9 mouse cellular contexts compared by ENCODE assay signal in genomic region chr14:31663376-31664099, GRCm38 (mm10). TPM values are rescaled to one million over a fixed set of nuclear protein-coding genes. Genes with fewer than 3 reads are reported as not detected.
DNase-seq lines count a peak whose midpoint lies in the region; ATAC-seq lines count a peak whose summit lies in the region.
"Had no signal": no experiment of that assay in that cellular context is flagged by ENCODE, and none has a peak within 500 bp of the region (broad histone marks: within the 10 kb centered on the region; RNA-seq: fewer than 3 reads in every experiment).

No protein-coding gene starts in this region.

- H3K4me3 ChIP-seq in kidney, embryonic 15.5 days (replicated peaks) = no peak overlapping the region
- H3K4me3 ChIP-seq in embryonic facial prominence, embryonic 11.5 days (ENCODE audit: low read depth, low read length) = no peak overlapping the region
- H3K4me3 ChIP-seq in hindbrain, embryonic 12.5 days = no peak overlapping the region
- no peak overlapping the region for H3K4me3 ChIP-seq in midbrain, embryonic 14.5 days (replicated peaks; ENCODE audit: low read depth, low read length)

- no peaks in the 10 kb centered on the region for H3K27me3 ChIP-seq in kidney, embryonic 15.5 days
- no peaks in the 10 kb centered on the region for H3K27me3 ChIP-seq in embryonic facial prominence, embryonic 11.5 days (ENCODE audit: control insufficient read depth, insufficient read depth, low read length)
- H3K27me3 ChIP-seq in hindbrain, embryonic 12.5 days = no peaks in the 10 kb centered on the region
- H3K27me3 ChIP-seq in midbrain, embryonic 14.5 days (ENCODE audit: control insufficient read depth, insufficient read depth, low read length) = no peaks in the 10 kb centered on the region

- ATAC-seq in kidney, embryonic 15.5 days (replicated peaks; ENCODE audit: low FRiP score) = no peak
- ATAC-seq in embryonic facial prominence, embryonic 11.5 days (replicated peaks; ENCODE audit: insufficient number of reproducible peaks, low FRiP score, low TSS enrichment, low read depth) = no peak
- ATAC-seq in hindbrain, embryonic 12.5 days (ENCODE audit: low FRiP score) = no peak
- ATAC-seq in midbrain, embryonic 14.5 days (ENCODE audit: low FRiP score, low TSS enrichment) = no peak

- peaks cover 20% of the 10 kb centered on the region for H3K36me3 ChIP-seq in kidney, embryonic 15.5 days
- no peaks in the 10 kb centered on the region for H3K36me3 ChIP-seq in embryonic facial prominence, embryonic 11.5 days (replicated peaks; ENCODE audit: control insufficient read depth, insufficient read depth, low read depth, low read length)
- 0 out of 2 replicates have a peak, but pooled peaks cover 9% of the 10 kb centered on the region for H3K36me3 ChIP-seq in hindbrain, embryonic 12.5 days
- H3K36me3 ChIP-seq in midbrain, embryonic 14.5 days (ENCODE audit: control insufficient read depth, insufficient read depth, low read length) = peaks cover 5% of the 10 kb centered on the region; the same call in 1 of the 2 replicates

- H3K4me1 ChIP-seq in kidney, embryonic 15.5 days = peaks cover 63% of the 10 kb centered on the region
- H3K4me1 ChIP-seq in embryonic facial prominence, embryonic 11.5 days (ENCODE audit: control insufficient read depth, insufficient read depth, low read length) = peaks cover 14% of the 10 kb centered on the region; the same call in 1 of the 2 replicates
- H3K4me1 ChIP-seq in hindbrain, embryonic 12.5 days = peaks cover 51% of the 10 kb centered on the region
- H3K4me1 ChIP-seq in midbrain, embryonic 14.5 days (ENCODE audit: control insufficient read depth, insufficient read depth, low read length) = peaks cover 17% of the 10 kb centered on the region

- peak overlapping the region; percentile 98 for H3K27ac ChIP-seq in kidney, embryonic 15.5 days
- peak overlapping the region; percentile 95; the same call in 1 of the 2 replicates for H3K27ac ChIP-seq in embryonic facial prominence, embryonic 11.5 days (replicated peaks; ENCODE audit: low read depth, low read length)
- H3K27ac ChIP-seq in hindbrain, embryonic 12.5 days = peak overlapping the region; percentile 97
- H3K27ac ChIP-seq in midbrain, embryonic 14.5 days (replicated peaks; ENCODE audit: low read depth, low read length) = peak overlapping the region; percentile 98

- WGBS in kidney, embryonic 15.5 days = 84% methylated on average over 13 of the region's 13 CpGs
- 90% methylated on average over 13 of the region's 13 CpGs for WGBS in embryonic facial prominence, embryonic 11.5 days
- WGBS in hindbrain, embryonic 12.5 days = 85% methylated on average over 13 of the region's 13 CpGs
- WGBS in midbrain, embryonic 14.5 days = 93% methylated on average over 13 of the region's 13 CpGs

- no peak for DNase-seq in kidney, postnatal 36 days
- DNase-seq in embryonic facial prominence, embryonic 11.5 days (ENCODE audit: low spot score) = no peak
- no peak for DNase-seq in midbrain, embryonic 14.5 days
- no peak for DNase-seq in adrenal gland, adult 2 months
- no peak for DNase-seq in right cerebral cortex, postnatal 14 days
- no peak for DNase-seq in urinary bladder, adult 2 months (ENCODE audit: low spot score)

- no peaks in the 10 kb centered on the region for H3K9me3 ChIP-seq in kidney, embryonic 15.5 days (replicated peaks)
- H3K9me3 ChIP-seq in embryonic facial prominence, embryonic 11.5 days (replicated peaks; ENCODE audit: control insufficient read depth, low read length) = no peaks in the 10 kb centered on the region
- H3K9me3 ChIP-seq in hindbrain, embryonic 12.5 days (replicated peaks) = no peaks in the 10 kb centered on the region
- H3K9me3 ChIP-seq in midbrain, embryonic 14.5 days (ENCODE audit: control insufficient read depth, low read length) = no peaks in the 10 kb centered on the region

- H3K9ac ChIP-seq in kidney, embryonic 15.5 days = no peak overlapping the region
- H3K9ac ChIP-seq in embryonic facial prominence, embryonic 11.5 days (replicated peaks; ENCODE audit: low read length) = no peak overlapping the region
- H3K9ac ChIP-seq in hindbrain, embryonic 12.5 days = no peak overlapping the region
- H3K9ac ChIP-seq in midbrain, embryonic 14.5 days (replicated peaks; ENCODE audit: low read length) = no peak overlapping the region

- no peak overlapping the region for H3K4me2 ChIP-seq in kidney, embryonic 15.5 days
- H3K4me2 ChIP-seq in embryonic facial prominence, embryonic 11.5 days (ENCODE audit: low read depth, low read length) = no peak overlapping the region
- no peak overlapping the region for H3K4me2 ChIP-seq in hindbrain, embryonic 12.5 days (replicated peaks)
- no peak overlapping the region for H3K4me2 ChIP-seq in midbrain, embryonic 14.5 days (ENCODE audit: low read length)

RNA-seq across cellular contexts. Expression of gene Hacl1, which starts 22.5 kb away (rescaled TPM):
- 20.3 and 24.4 TPM in 2 replicates for polyA plus RNA-seq in kidney, embryonic 15.5 days (2015; fragmentation: Nextera tagmentation; extraction: Ambion mirVana)
- 10.7 and 12.3 TPM in 2 replicates for polyA plus RNA-seq in embryonic facial prominence, embryonic 11.5 days (2014; fragmentation: Nextera tagmentation; extraction: Ambion mirVana)
- polyA plus RNA-seq in hindbrain, embryonic 12.5 days (2016; fragmentation: Nextera tagmentation; extraction: Ambion mirVana) = 6.9 and 11.5 TPM in 2 replicates
- polyA plus RNA-seq in midbrain, embryonic 14.5 days (2014; fragmentation: Nextera tagmentation; extraction: Ambion mirVana) = 5.6 and 8.0 TPM in 2 replicates
- total RNA-seq in adrenal gland, adult 2 months (2021) = 10 to 100 TPM; 38.9 to 67.1 TPM
- polyA plus RNA-seq in adrenal gland, adult 2 months (2012; rRNA removed) = 10.8 and 15.2 TPM in 2 replicates
- 19.3 and 24.1 TPM in 2 replicates for polyA plus RNA-seq in urinary bladder, adult 2 months (2012; rRNA removed)

RNA-seq across cellular contexts. Expression of gene Btd, which starts 22.7 kb away (rescaled TPM):
- 36.4 and 39.4 TPM in 2 replicates for polyA plus RNA-seq in kidney, embryonic 15.5 days (2015; fragmentation: Nextera tagmentation; extraction: Ambion mirVana)
- 18.2 and 21.8 TPM in 2 replicates for polyA plus RNA-seq in embryonic facial prominence, embryonic 11.5 days (2014; fragmentation: Nextera tagmentation; extraction: Ambion mirVana)
- 20.2 and 20.8 TPM in 2 replicates for polyA plus RNA-seq in hindbrain, embryonic 12.5 days (2016; fragmentation: Nextera tagmentation; extraction: Ambion mirVana)
- 11.7 and 11.9 TPM in 2 replicates for polyA plus RNA-seq in midbrain, embryonic 14.5 days (2014; fragmentation: Nextera tagmentation; extraction: Ambion mirVana)
- total RNA-seq in adrenal gland, adult 2 months (2021) = 10 to 100 TPM; 55.6 to 63.4 TPM
- 45.8 and 46.2 TPM in 2 replicates for polyA plus RNA-seq in adrenal gland, adult 2 months (2012; rRNA removed)
- 25.4 and 27.7 TPM in 2 replicates for polyA plus RNA-seq in urinary bladder, adult 2 months (2012; rRNA removed)

RNA-seq across cellular contexts. Expression of gene Gm49387, which starts 22.9 kb away (rescaled TPM):
- polyA plus RNA-seq in kidney, embryonic 15.5 days (2015; fragmentation: Nextera tagmentation; extraction: Ambion mirVana) = 2.7 and 3.2 TPM in 2 replicates
- polyA plus RNA-seq in embryonic facial prominence, embryonic 11.5 days (2014; fragmentation: Nextera tagmentation; extraction: Ambion mirVana) = 1.6 and 2.0 TPM in 2 replicates
- 0.93 TPM in 1 of 2 replicates, not detected in the other for polyA plus RNA-seq in hindbrain, embryonic 12.5 days (2016; fragmentation: Nextera tagmentation; extraction: Ambion mirVana)
- 1.3 TPM in 1 of 2 replicates, not detected in the other for polyA plus RNA-seq in midbrain, embryonic 14.5 days (2014; fragmentation: Nextera tagmentation; extraction: Ambion mirVana)
- total RNA-seq in adrenal gland, adult 2 months (2021) = 1 to 10 TPM in 1 of 2 experiments, not detected in 1; 2.3 TPM
- polyA plus RNA-seq in adrenal gland, adult 2 months (2012; rRNA removed) = 1.9 TPM in 1 of 2 replicates, not detected in the other
- not detected in 2 replicates for polyA plus RNA-seq in urinary bladder, adult 2 months (2012; rRNA removed)
- total RNA-seq: ES-E14 had no signal
